Mouse (Mus musculus): ENCODE results near the gene Kif17.

Gene Kif17

GRCm38 (mm10) chr4:138341393-138341792, 91.2 kb downstream of the Kif17 start:
- no peak for DNase-seq (ENCODE audit: extremely low spot score)

GRCm38 (mm10) chr4:138342048-138342447, 91.8 kb downstream of the Kif17 start:
- no peak for DNase-seq (ENCODE audit: extremely low spot score)

DNA sequence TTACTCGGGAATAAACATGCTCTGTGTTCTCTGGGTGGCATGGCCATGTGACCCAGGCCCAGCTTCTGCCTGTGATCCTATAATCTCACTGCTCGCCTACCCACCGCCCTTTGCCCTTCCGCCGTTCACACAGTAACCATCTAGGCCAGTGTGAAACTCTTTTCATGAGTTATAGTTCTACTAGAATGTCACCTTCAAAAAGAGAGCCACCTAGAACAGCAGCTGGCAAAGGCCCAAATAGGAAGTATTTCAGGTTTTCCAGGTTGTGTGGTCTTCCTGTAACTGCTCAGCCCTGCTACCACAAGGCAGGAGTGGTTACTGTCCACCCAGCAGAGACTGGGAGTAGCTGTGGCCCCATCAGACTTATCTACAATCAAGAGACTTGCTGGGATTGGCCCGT, 92.5 kb downstream of the Kif17 start:
- no peak for DNase-seq (ENCODE audit: extremely low spot score)

DNA sequence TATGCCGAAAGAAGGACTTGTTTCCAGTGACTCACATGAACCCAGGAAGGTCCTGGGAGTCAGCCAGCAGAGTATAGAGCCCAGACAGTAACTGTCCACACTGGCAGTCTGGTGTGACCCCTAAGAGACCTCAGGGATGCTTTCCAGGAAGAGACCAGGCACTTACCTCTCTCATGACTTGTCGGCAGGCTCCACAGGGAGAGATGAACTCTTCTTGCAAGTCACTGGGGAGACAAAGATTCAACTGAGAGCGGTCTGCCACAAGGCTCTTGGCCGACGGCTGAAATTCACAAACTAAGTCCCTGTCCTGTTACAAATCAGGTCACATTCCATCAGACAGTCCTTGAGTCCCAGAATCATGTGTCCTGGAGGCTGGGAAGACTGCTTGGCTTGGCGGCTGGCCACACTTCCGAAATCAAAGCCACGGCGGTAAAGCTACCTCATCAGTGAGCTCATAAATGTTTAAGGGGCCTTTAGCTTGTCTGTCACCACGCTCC, 93.2 kb downstream of the Kif17 start:
- no peak for DNase-seq (ENCODE audit: extremely low spot score)

GRCm38 (mm10) chr4:138344891-138345545, 94.8 kb downstream of the Kif17 start:
- DNase-seq (ENCODE audit: extremely low spot score): no peak

DNA sequence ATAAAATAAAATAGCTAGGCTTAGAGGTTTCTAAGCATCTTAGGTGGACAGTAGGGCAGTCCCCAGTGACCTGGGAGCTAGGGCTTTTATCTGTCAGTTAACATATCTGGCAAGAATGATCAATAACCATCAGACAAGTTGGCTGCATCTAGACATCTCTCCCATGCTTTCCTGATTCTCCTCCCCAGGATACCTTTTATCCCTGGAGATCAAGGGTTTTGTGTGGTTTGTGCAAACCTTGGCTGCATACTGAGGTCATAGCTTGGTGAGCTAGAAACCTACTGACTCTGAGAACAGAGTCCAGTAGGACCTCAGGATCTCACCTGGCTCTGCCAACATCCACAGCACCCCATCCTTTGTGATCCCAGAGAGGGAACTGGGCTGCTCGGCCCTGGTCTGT, 97.0 kb downstream of the Kif17 start:
- no peak for DNase-seq (ENCODE audit: extremely low spot score)

GRCm38 (mm10) chr4:138348716-138349115, 98.5 kb downstream of the Kif17 start:
- no peak for DNase-seq (ENCODE audit: extremely low spot score)
